Mouse (Mus musculus) adrenal gland, adult 10 weeks (tissue): ENCODE data around the gene Gm13030. TPM values are rescaled to one million over a fixed set of nuclear protein-coding genes. Genes with fewer than 3 reads are reported as not detected.

ENCODE experiments used
- polyA plus RNA-seq: library from polyadenylated mRNA; stranded (reverse); fragments of 350-450 nt; fragmentation: Illumina TruSeq; extraction: RNeasy Lipid Tissue Mini Kit (QIAGEN cat#74804); gene quantifications from one replicate; pipeline ENCODE4 v1.2.3, GENCODE M21; 2014; ENCODE audit warnings: low read depth, low replicate concordance

Gm13030 gene
- polyA plus RNA-seq = not detected

GRCm38 (mm10) chr4:138873864-138874263, at the start of gene Gm13030:
TSS of gene Gm13030 (minus strand) at chr4:138873964.

GRCm38 (mm10) chr4:138913797-138914196, 40.0 kb upstream of the Gm13030 start, which contains the start of gene Otud3:
TSS of gene Otud3 (minus strand) at chr4:138913945.

GRCm38 (mm10) chr4:138877731-138878130, 4.0 kb upstream of the Gm13030 start, which contains the start of gene Pla2g2e:
TSS of gene Pla2g2e (plus strand) at chr4:138877942.

GRCm38 (mm10) chr4:138863344-138863998, 10.3 kb downstream of the Gm13030 start, which contains the start of gene Pla2g5:
TSS of gene Pla2g5 (minus strand) at chr4:138863482.

Other genes with a start within 250 kb of the Gm13030 start
- gene Vwa5b1, start 238.1 kb downstream of the Gm13030 start, polyA plus RNA-seq = not detected
- gene Pla2g2c, start 149.2 kb downstream of the Gm13030 start, polyA plus RNA-seq = 0.35 TPM
- 0.47 TPM for gene Ubxn10, start 136.8 kb downstream of the Gm13030 start, polyA plus RNA-seq
- gene Pla2g2f, start 116.3 kb downstream of the Gm13030 start, polyA plus RNA-seq = 8.3 TPM
- 2.7 TPM for gene Pla2g2d, start 98.2 kb downstream of the Gm13030 start, polyA plus RNA-seq
- gene Pla2g5, start 10.5 kb downstream of the Gm13030 start, polyA plus RNA-seq = 15.9 TPM
- not detected for gene Pla2g2e, start 4.0 kb upstream of the Gm13030 start, polyA plus RNA-seq
- gene Otud3, start 40.0 kb upstream of the Gm13030 start, polyA plus RNA-seq = 2.0 TPM
- gene Rnf186, start 93.1 kb upstream of the Gm13030 start, polyA plus RNA-seq = not detected
- gene Tmco4, start 98.9 kb upstream of the Gm13030 start, polyA plus RNA-seq = 3.0 TPM
- not detected for gene Htr6, start 201.6 kb upstream of the Gm13030 start, polyA plus RNA-seq
- 3.0 TPM for gene Nbl1, start 219.0 kb upstream of the Gm13030 start, polyA plus RNA-seq